Mouse (Mus musculus) c-Kit-positive CD71-positive TER-119-positive erythroid progenitor cells, embryonic 14.5 days (primary cell): ENCODE results near the gene Cog5.
A peak's percentile ranks its signal among the peaks of the same experiment; 100 is the strongest.

Experiments used
- DNase-seq: peaks from one replicate; pipeline ENCODE4 v3.0.0-alpha.2; 2013; ENCODE audit warnings: low spot score

The Cog5 gene

GRCm38 (mm10) chr12:31709665-31710064, 55.0 kb downstream of the Cog5 start:
- DNase-seq: no peak

- DNase-seq: no peak
Measured at GRCm38 (mm10) chr12:31712233-31712632, 57.6 kb downstream of the Cog5 start.

- no peak for DNase-seq
Measured at GRCm38 (mm10) chr12:31712727-31713126, 58.1 kb downstream of the Cog5 start.

GRCm38 (mm10) chr12:31713600-31713999, 58.9 kb downstream of the Cog5 start, which contains the start of gene Gpr22:
Gpr22 (minus strand) TSS chr12:31713947.
- DNase-seq: no peak

- no peak for DNase-seq
Measured at GRCm38 (mm10) chr12:31714070-31714469, 59.4 kb downstream of the Cog5 start.

- peak; percentile 13 for DNase-seq
Measured at GRCm38 (mm10) chr12:31719586-31720275, 65.1 kb downstream of the Cog5 start.

GRCm38 (mm10) chr12:31724576-31724975, 69.9 kb downstream of the Cog5 start:
- no peak for DNase-seq

GRCm38 (mm10) chr12:31725511-31726275, 71.0 kb downstream of the Cog5 start:
- no peak for DNase-seq

- no peak for DNase-seq
Measured at GRCm38 (mm10) chr12:31726707-31727106, 72.0 kb downstream of the Cog5 start.

GRCm38 (mm10) chr12:31730126-31730525, 75.5 kb downstream of the Cog5 start:
- no peak for DNase-seq

- no peak for DNase-seq
Measured at GRCm38 (mm10) chr12:31734616-31735015, 79.9 kb downstream of the Cog5 start.

- DNase-seq: no peak
Measured at GRCm38 (mm10) chr12:31747301-31747700, 92.6 kb downstream of the Cog5 start.

GRCm38 (mm10) chr12:31749846-31750245, 95.2 kb downstream of the Cog5 start:
- DNase-seq: no peak

- no peak for DNase-seq
Measured at GRCm38 (mm10) chr12:31754465-31754864, 99.8 kb downstream of the Cog5 start.

- no peak for DNase-seq
Measured at GRCm38 (mm10) chr12:31755885-31756755, 101.5 kb downstream of the Cog5 start.

GRCm38 (mm10) chr12:31773612-31774011, 118.9 kb downstream of the Cog5 start:
- no peak for DNase-seq

- DNase-seq: no peak
Measured at GRCm38 (mm10) chr12:31784291-31784690, 129.6 kb downstream of the Cog5 start.

GRCm38 (mm10) chr12:31788530-31788929, 133.9 kb downstream of the Cog5 start:
- DNase-seq: no peak

GRCm38 (mm10) chr12:31806410-31807154, 151.9 kb downstream of the Cog5 start:
- DNase-seq: peak; percentile 28

- no peak for DNase-seq
Measured at GRCm38 (mm10) chr12:31818051-31818461, 163.4 kb downstream of the Cog5 start.

GRCm38 (mm10) chr12:31819096-31819495, 164.4 kb downstream of the Cog5 start:
- no peak for DNase-seq

GRCm38 (mm10) chr12:31819520-31819919, 164.9 kb downstream of the Cog5 start:
- no peak for DNase-seq
